Mouse (Mus musculus): Measurements from ENCODE around the gene Ddi2.

- TF ChIP-seq CTCF (IDR thresholded peaks at IDR 0.05; ENCODE audit: low read depth) (no peak), EP300 (IDR thresholded peaks at IDR 0.05; ENCODE audit: low read depth) (no peak)
These were observed 26.3 kb upstream of the Ddi2 start for GRCm38 (mm10) chr4:141749557-141749956.

Measured in liver, postnatal 0 days (tissue).